Mouse (Mus musculus): Measurements from ENCODE around the gene Prss37.

Gene Prss37

DNA sequence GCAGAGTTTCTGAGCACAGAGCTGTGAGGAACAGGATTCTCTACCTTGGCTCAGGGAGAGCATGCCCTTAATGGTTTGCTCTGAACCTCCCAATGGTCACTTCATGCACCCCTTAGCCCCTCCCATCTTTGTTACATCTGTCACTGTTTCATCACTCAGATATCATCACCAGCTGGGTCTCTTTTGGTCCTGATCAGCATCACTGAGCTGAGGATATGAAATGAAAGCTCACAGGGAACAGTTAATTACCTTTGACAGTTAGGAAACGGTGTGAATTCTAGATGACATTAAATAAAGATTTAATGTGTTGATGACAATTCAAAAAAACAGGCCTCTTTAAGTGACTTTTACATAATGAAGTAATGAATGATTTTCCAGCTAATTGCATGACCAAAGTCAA, at the start of gene Prss37:
Gene Prss37, minus strand, starts transcription at position 101 of the 400 bp plus-strand sequence.
- DNase-seq (ENCODE audit: extremely low spot score, low read depth, low spot score) = no peak

DNA sequence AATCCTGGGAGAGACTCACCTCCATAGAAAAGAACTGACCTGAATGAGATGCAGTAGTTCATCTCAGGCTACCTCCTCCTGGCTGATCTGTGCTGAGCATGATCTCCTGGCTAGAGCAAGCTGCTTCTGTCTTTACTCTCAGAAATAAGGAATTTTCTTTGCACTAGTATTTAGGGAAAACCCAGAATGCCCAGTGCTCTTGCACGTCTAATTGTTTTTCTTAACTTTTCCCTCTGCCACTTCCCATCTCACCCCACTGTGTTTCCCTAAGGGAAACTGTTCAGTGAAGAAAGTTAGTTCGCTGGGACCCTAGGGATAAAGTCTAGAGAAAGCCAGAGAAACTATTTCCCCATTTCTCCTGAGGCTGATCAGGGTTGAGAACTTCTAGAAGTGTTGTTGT, 35.6 kb upstream of the Prss37 start, which contains the start of gene Olfr461:
Gene Olfr461, minus strand, starts transcription at position 101 of the 400 bp plus-strand sequence.
- no peak for DNase-seq (ENCODE audit: extremely low spot score, low read depth, low spot score)

DNA sequence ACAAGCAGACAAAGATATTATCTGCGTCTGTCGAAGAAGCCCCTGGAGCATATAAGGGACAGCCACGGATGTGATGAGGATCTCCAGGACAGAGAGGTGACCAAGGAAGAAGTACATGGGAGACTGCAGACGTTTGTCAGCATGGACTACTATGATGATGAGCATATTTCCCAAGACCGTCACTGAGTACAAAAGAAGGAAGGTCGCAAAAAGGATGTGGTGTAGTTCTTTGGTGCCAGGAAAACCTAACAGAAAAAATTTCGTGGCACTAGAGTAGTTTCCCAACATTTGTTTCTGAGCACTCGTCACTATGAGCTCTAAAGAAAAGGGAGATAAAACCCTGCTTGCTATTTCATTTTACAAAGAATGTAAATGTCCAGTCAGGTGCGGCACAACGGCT, 25.4 kb upstream of the Prss37 start:
- no peak for DNase-seq (ENCODE audit: extremely low spot score, low read depth, low spot score)

DNA sequence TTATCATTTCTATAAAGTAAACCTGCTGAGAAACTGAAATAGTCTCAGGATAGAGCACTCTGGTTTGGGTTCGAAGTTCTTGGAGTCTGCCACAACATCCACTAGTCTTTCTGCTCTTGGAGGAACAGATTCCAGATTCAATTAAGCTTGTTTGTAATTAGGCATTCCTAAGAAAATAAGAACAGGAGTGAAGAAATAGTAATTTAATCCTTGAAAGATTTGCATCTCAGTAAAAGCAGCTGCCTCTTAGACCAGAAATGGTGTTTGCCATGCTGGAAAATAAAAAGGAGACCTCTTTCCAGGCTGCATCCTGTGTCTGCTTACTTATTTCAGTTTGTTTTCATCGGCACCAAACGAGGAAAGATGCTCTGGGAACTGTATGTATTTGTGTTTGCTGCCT, 26.1 kb downstream of the Prss37 start, which contains the start of gene Tas2r108:
Gene Tas2r108, plus strand, starts transcription at position 301 of the 400 bp plus-strand sequence.
- no peak for DNase-seq (ENCODE audit: extremely low spot score, low read depth, low spot score)

DNA sequence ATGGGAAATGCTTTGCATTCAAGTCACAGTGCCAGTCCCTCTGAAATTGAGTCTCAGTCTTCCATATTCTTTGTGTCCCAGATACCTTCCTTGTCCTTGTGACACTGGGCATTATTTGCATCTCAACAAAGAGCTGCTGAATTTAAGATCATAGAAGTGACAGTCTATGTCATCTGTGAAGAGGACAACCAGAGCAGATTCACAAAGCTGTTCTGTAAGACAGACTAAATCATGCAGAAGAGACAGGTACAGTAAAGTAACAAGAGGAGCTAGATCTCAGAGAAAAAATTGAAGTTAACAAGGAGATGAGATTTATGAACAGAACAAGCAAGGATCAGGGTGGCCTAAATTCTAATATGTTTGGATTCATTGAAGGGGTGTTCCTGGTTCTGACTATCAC, 28.4 kb downstream of the Prss37 start, which contains the start of gene Tas2r137:
Gene Tas2r137, plus strand, starts transcription at position 301 of the 400 bp plus-strand sequence.
- no peak for DNase-seq (ENCODE audit: extremely low spot score, low read depth, low spot score)

DNA sequence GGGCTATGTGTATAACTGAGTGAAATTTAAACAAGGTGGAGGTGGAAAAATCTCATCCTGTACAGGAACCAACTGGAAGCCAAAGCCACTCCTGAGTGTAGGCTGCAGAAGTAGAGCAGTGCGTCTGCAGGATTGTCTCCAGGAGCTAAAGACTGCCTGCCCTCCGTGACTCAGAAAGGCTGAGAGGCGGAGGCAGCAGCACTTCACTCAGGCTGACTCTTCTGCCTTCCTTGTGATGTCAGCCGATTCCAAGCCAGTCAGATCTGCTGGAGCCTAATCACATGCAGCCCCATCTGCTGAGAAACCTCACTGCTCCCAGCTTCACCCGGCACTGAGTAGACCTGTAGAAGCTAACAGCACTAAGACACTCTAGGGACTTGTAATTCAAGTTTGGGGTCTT, 37.0 kb downstream of the Prss37 start:
- DNase-seq (ENCODE audit: extremely low spot score, low read depth, low spot score) = no peak

DNA sequence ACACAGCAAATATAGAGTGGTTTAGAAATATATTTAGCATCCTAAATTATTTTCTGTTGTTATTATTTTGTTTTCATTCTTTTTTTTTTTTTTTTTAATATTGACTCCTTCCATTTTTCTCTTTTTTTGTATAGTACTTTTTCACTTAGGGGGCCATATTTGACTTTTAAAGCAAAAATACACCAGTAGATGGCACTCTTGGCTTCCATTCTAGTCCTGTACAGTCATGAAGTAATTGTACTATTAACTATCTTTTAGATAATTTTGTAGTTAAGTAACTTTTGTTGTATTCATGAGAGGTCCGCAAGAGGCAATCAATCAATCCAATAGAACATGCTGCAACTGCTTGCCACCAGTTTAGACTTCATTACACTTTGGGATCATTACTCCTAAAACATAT, 39.6 kb downstream of the Prss37 start:
- DNase-seq (ENCODE audit: extremely low spot score, low read depth, low spot score) = no peak

DNA sequence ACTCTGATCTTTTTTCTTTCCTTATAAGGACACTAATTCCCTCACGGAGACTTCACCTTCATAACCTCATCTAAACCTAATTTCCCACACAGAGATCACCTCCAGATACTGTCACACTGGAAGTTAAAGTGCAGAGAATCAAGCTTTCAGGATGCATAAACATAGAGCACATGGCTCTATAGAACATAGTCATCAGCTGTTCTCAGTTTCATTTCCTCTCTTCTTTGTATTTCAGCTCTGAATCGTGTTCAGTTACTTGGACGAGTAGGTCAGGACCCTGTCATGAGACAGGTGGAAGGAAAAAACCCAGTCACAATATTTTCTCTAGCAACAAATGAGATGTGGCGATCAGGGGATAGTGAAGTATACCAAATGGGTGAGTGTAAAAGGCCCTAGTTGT, 43.2 kb downstream of the Prss37 start:
- no peak for DNase-seq (ENCODE audit: extremely low spot score, low read depth, low spot score)

DNA sequence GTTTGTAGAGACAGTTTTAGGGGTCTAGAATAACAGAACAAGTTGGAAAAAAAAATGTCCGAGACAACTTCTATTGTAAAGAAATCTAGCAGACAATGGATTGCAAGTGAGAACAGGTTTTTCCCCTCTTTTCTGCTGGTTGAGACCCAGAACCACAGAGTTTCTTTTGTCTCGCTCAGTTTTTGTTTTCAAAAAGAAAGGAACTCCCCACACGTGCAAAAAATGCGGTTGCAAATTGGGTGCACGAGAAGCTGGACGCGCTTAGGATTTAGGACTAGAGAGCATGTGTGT, 47.6 kb downstream of the Prss37 start:
- DNase-seq (ENCODE audit: extremely low spot score, low read depth, low spot score) = no peak

DNA sequence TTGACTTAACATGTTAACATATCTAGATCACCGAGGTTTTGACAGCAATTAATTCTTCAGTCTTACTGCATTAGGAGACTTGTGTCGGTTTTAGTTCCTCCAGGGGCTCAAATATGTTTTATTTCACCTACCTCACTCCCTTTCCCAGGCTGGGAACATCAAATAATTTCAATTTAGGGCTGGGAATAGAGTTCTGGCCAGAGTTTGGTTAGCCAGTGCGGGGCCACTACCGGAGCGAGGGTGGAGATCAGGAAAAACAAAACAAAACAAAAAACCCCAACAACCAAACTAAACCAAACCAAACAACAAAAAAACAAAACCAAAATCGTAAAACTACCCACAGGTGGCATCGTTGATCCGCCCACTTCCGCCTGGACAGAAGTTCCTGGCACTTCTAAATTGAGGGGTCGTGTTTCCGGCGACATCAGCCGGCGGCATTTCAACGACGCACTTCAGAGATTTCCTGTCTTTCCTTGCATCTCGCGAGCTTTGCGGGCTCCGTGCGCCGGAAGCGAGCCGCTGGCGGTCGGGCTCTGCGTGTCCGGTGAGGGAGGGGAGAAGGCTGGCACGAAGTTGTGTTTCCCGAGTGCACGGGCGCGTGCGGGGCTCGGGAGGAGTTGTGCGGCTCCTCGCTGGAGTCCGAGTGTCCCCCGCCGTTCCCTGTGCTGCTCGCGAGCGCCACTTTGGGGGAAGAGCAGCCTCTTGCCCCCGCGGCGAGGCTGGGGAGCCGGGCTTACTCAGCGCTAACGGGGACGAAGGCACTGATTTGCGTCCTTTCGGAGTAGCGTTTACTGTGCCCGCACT, 48.2 kb downstream of the Prss37 start, which contains the start of gene Ssbp1:
Gene Ssbp1, plus strand, starts transcription at position 437 of the 804 bp plus-strand sequence.
- DNase-seq (ENCODE audit: extremely low spot score, low read depth, low spot score) = peak; percentile 87

DNA sequence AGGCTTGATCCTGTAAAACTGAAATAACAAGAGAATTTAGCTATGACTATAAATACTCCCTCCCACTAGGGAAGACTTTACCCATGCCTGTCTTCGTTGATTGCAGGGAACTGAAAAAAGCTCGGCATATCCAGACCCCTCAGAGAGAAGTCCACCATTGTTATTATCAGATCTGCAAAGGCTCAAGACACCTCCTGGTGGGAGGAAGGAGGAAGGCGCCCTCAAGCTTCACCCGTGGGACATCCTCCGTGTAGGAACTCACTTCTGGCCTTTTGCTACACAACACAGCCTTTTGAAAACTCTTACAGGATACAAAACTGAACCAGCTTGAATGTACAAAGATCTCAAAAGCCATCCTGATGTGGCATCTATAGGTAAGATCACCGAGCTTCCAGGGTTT, 53.6 kb downstream of the Prss37 start:
- no peak for DNase-seq (ENCODE audit: extremely low spot score, low read depth, low spot score)
